Mouse (Mus musculus): ENCODE measurements at regions not wholly inside any gene's neighbourhood (a gene's known extent, or its start where the extent isn't known, plus 50 kb on each side); places are given as distances from the start of the nearest gene placed in this dataset.

- DNase-seq = peak; percentile 4
These were observed 84.7 kb upstream of the A1bg start for GRCm38 (mm10) chr15:61007461-61008059.

DNA sequence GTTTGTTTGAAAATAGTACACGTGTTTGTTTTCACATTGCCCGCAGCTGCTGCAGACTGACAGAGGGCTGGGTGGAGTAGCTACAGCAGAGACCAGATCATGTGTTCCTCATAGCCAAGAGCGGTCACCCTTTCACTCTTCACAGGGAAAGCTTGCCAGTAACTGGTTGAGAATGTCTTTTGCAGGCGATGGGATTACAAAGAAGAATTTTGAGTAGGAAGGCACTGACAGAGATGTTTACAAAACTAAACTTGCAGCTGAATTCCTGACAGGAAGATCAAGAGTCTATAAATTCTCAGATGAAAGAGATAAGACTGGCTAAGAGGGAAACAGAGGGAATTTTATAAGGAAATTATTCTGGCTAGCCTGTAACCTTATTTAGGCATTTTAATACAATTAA, 83.8 kb upstream of the A1bg start:
- peak; percentile 10 for DNase-seq

DNA sequence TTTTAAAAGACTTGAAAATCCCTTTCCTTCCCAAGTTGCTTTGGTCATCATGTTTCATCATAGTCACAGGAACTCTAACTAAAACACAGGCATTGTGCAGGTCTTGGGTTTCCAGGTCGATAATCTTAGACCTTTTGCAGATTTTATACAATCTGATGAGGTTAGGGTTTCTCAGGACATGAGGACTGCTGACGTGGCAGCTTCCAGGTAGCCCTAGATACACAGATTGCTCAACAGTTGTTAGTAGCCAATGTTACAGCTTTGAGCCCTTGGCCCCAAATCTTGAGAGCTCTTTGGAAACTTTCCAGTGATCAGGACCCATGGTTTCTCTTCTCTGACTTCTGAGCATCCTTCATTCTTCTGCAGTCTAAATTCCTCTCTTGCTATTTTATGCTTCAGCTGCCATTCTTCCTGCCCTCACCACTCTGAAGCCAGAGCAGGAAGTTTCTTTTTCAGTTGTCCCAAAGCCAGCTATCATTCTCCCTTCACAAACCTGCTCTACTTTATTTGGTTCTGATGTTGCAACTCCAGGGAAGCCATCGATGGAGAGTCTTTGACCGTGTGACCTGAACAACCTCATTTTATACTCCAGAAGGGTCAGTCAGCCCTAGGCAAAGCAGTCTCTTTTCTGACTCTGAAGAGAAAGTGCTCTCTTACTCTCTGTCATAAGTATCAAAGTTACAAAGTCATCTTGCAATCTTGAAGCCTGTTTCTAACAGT, 71.3 kb upstream of the A1bg start:
- DNase-seq = no peak

DNA sequence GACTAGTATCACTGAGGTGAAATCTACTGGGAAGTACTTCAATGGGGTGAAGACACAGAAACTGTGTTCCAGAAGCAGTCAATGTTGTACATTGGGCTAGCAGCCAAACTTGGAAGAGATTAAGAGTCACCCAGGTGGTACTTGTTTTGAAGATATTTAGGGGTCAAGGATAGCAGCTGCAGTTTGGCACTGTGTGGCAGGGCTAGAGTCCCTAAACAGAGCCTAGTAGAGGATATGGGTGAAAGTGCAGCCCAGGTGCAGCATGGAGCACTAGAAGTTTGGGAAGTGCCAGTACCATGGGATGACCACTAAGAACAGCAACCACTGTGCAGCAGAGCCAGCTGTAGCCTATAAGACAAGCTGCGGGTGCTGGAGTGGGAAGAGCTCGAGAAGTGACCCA, 70.6 kb upstream of the A1bg start:
- no peak for DNase-seq

DNA sequence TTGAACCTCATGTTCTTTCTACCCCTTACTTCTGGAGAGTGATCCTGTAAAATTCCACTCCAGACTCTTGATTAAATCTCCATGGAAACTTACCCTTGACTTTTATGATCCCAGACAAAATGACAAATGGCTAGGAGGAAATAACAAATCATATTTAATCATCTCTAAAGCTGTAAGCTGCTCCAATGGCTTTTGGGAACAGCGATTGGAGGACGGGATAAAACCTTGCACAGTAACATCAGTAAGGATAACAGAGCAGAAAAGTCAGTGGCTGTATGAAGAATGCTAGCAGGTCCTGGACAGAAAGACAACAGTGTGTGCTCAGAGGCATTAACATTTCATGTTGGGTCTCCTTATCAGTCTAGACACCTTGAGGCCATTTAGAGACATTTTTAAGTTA, 59.8 kb upstream of the A1bg start:
- peak; percentile 31 for DNase-seq
